Mouse (Mus musculus) granulocyte monocyte progenitor cell, adult 5-6 weeks (primary cell): ENCODE results near the gene Nr3c2. TPM values are rescaled to one million over a fixed set of nuclear protein-coding genes. Genes with fewer than 3 reads are reported as not detected.

Source experiments
- ATAC-seq: replicated peaks from 2 replicates; pipeline ENCODE4 v1.8.0; 2016; ENCODE audit warnings: mild to moderate bottlenecking, moderate TSS enrichment, inconsistent platforms; ENCODE audit not compliant: poor library complexity, severe bottlenecking
- total RNA-seq, 2 experiments: library from RNA; stranded (forward) in 1 of 2; stranded (reverse) in 1 of 2; fragments of 200-712, 200-1000 nt in 1 of 2; fragments of >200 nt in 1 of 2; fragmentation: Nextera tagmentation in 1 of 2; gene quantifications; 2 replicates each; pipeline ENCODE4 v1.2.3; 2014 to 2017

The Nr3c2 gene
- total RNA-seq, 2 experiments from 2014 or later: 0.05 TPM; not detected in 1

GRCm38 (mm10) chr8:76971187-76971586 is 71.9 kb downstream of the Nr3c2 start:
- no peak for ATAC-seq

- ATAC-seq: no peak
Observed at GRCm38 (mm10) chr8:76971761-76972404, 72.6 kb downstream of the Nr3c2 start.

GRCm38 (mm10) chr8:76972947-76973552 is 73.8 kb downstream of the Nr3c2 start:
- no peak for ATAC-seq

- no peak for ATAC-seq
Observed at GRCm38 (mm10) chr8:76977907-76978306, 78.7 kb downstream of the Nr3c2 start.

GRCm38 (mm10) chr8:76984082-76984481 is 84.8 kb downstream of the Nr3c2 start:
- ATAC-seq: no peak

- ATAC-seq: no peak
Observed at GRCm38 (mm10) chr8:76984851-76985250, 85.6 kb downstream of the Nr3c2 start.

GRCm38 (mm10) chr8:76987876-76988275 is 88.6 kb downstream of the Nr3c2 start:
- ATAC-seq: no peak

GRCm38 (mm10) chr8:76998276-76998675 is 99.0 kb downstream of the Nr3c2 start:
- ATAC-seq: no peak

GRCm38 (mm10) chr8:77009425-77009824 is 110.2 kb downstream of the Nr3c2 start:
- no peak for ATAC-seq

GRCm38 (mm10) chr8:77011985-77012384 is 112.7 kb downstream of the Nr3c2 start:
- ATAC-seq: no peak

GRCm38 (mm10) chr8:77012641-77013040 is 113.4 kb downstream of the Nr3c2 start:
- no peak for ATAC-seq

GRCm38 (mm10) chr8:77016713-77017112 is 117.5 kb downstream of the Nr3c2 start:
- ATAC-seq: no peak

- no peak for ATAC-seq
Observed at GRCm38 (mm10) chr8:77023837-77024710, 124.8 kb downstream of the Nr3c2 start.

- ATAC-seq: no peak
Observed at GRCm38 (mm10) chr8:77031213-77031612, 132.0 kb downstream of the Nr3c2 start.

GRCm38 (mm10) chr8:77033706-77034464 is 134.6 kb downstream of the Nr3c2 start:
- no peak for ATAC-seq

GRCm38 (mm10) chr8:77034465-77034829 is 135.2 kb downstream of the Nr3c2 start:
- no peak for ATAC-seq

GRCm38 (mm10) chr8:77041214-77041613 is 142.0 kb downstream of the Nr3c2 start:
- peak; percentile 52 for ATAC-seq

GRCm38 (mm10) chr8:77044849-77045248 is 145.6 kb downstream of the Nr3c2 start:
- no peak for ATAC-seq

- ATAC-seq: no peak
Observed at GRCm38 (mm10) chr8:77045711-77046110, 146.5 kb downstream of the Nr3c2 start.

- no peak for ATAC-seq
Observed at GRCm38 (mm10) chr8:77046217-77046616, 147.0 kb downstream of the Nr3c2 start.

GRCm38 (mm10) chr8:77046731-77047130 is 147.5 kb downstream of the Nr3c2 start:
- no peak for ATAC-seq
